Mouse (Mus musculus) ES-Bruce4 (cell line): ENCODE data around the gene Rassf3.

Source experiments
- CTCF ChIP-seq: IDR thresholded peaks from one replicate; pipeline ENCODE4 v1.8.1; 2011; ENCODE audit warnings: low read depth, low read length
- EP300 ChIP-seq: IDR thresholded peaks from 2 replicates; pipeline ENCODE4 v1.6.1; 2011; ENCODE audit warnings: low read depth, low read length; ENCODE audit not compliant: insufficient read depth

DNA sequence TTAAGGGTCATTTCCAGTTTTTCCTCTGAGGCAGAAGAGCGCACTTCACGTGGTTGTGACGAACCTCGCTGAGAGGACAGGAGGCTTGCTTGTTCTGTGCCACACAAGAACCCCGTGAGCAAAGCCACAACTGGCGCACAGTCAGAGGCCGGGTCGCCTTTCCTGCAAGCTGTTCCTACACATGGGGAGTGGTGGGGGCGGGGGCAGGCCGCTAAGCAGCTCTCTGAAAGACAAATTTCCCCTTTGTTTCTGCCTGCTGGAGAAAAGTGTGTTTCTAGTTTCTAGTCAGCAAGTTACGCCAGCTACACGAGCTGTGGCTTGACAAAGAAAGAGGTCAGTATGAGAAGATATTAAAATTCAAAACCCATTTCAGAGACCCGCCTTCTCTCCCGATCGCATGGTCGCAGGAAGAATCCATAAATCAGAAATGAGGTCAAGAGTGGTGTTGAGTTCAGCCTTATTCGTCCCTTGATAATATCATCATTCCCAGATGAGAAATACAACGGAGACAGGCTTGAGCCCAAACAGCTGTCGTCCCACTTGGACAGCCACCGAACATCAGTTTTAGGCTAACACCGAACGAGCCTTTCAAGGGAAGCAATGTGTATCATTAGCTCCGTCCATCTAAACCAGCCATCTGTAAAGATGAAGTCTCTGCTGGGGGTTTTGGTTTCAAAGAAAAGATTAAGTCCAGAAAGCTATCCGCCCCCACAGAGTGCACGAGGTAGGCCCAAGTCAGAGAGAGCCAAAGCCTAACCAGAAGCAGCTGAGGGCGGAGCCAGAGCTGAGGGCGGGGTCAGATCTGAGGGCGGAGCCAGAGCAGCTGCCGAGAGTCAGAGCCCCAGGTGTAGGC, 30.8 kb upstream of the Rassf3 start:
- no peak for TF ChIP-seq CTCF
- TF ChIP-seq EP300, result no peak
